Mouse (Mus musculus) bone marrow, adult 2 months (tissue): Measurements from ENCODE around the gene Mex3b.

ENCODE experiments used
- CTCF ChIP-seq: fragments of 200-500 bp; IDR thresholded peaks from 2 replicates; pipeline ENCODE4 v1.5.1; 2011; ENCODE audit warnings: low read length, control low read depth; ENCODE audit not compliant: control insufficient read depth, insufficient read depth
- POLR2A ChIP-seq: fragments of 200-500 bp; IDR thresholded peaks from 2 replicates; pipeline ENCODE4 v1.6.1; 2011; ENCODE audit warnings: low read depth, mild to moderate bottlenecking, control low read depth, low read length, borderline replicate concordance; ENCODE audit not compliant: control insufficient read depth

GRCm38 (mm10) chr7:82850756-82851155 is 16.4 kb upstream of the Mex3b start:
- no peak for TF ChIP-seq CTCF
- no peak for TF ChIP-seq POLR2A
